Mouse (Mus musculus) CD4-positive, CD25-positive, alpha-beta regulatory T cell, adult 4 months (primary cell): ENCODE data around the gene Vmp1. TPM values are rescaled to one million over a fixed set of nuclear protein-coding genes. Genes with fewer than 3 reads are reported as not detected.

Experiments
- ATAC-seq: one replicate; pipeline ENCODE4 v1.8.0; 2017
- polyA plus RNA-seq, 2 experiments: library from polyadenylated mRNA; unstranded; fragments of 100-300 nt; shearing (Covaris generic); gene quantifications; one replicate each; pipeline ENCODE4 v1.2.1; 2017

Vmp1 gene
- polyA plus RNA-seq, 2 experiments from 2014 or later = 405 to 430 TPM

DNA sequence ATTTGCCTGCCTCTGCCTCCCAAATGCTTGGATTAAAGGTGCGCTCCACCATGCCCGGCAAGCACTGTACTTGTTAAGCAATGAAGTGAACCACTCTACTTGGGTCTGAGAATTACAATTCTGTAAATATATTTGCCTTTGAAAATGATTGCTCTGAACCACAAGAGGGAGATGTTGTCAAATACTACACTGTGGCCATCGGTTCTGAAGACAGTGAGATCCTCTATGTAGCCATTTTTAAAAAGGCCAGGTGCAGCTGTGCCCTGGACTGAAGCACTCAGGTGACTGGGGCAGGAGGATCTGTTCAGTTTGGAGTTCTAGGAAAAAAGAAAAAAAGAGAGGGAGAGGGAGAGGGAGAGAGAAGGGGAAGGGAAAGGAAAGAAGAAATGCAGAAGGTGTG is 115.2 kb downstream of the Vmp1 start:
- ATAC-seq = peak; percentile 75

- ATAC-seq = no peak
Observed at GRCm38 (mm10) chr11:86558258-86558657, 125.4 kb downstream of the Vmp1 start.

DNA sequence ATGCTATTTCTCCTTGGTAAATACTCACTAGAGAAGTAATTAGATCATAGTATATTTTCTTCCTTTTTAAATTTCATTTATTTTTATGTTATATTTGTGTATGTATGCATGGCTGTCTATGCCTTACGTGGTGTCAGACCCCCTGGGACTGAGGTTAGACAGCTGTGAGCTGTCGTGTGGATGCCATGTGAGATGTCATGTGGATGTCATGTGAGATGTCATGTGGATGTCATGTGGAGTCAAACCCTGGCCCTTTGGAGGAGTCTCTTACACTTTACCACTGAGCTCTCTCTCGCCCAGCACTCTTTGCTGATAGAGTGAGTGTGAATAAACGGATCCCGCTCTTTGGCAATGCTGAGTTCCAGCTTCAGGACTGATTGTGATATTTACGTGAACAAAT is 130.1 kb downstream of the Vmp1 start:
- ATAC-seq = no peak

DNA sequence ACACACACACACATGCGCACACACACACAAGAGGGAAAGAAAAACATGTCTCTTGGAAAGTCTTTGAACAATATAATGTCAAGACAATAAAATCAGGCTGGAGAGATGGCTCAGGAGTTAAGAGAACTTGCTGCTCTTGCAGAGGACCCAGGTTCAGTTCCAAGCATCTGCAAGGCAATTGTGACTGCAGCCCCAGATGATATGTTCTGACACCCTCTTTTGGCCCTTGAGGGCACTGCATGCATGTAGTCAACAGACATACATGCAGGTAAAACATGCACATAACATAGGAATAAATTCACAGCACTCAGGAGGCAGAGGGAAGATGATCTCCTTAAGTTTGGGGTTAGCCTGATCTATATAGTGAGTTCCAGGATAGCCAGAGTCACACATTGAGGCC is 136.2 kb downstream of the Vmp1 start:
- ATAC-seq = no peak

DNA sequence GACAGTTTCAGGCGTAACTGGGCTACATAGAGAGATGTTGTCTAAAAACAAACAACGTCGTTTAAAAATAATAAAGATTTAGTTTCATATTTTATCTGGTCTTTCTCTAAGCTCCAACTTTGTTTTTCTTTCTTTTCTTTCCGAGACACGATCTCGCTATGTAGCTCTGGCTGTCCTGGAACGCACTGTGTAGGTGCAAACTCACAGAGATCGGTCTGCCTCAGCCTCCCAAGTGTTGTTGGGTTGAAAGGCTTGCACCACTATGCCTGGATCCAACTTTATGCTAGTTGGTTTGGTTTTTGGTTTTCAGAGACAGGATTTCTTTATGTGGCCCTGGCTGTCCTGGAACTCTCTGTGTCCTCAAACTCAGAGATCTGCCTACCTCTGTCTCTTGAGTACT is 138.1 kb downstream of the Vmp1 start:
- ATAC-seq = no peak

GRCm38 (mm10) chr11:86544639-86545299 is 138.9 kb downstream of the Vmp1 start, which contains the start of the genes Rps6kb1 and Tubd1:
TSS of gene Rps6kb1 (minus strand) at chr11:86544805.
TSS of gene Tubd1 (plus strand) at chr11:86544991.
- ATAC-seq = peak; percentile 92

DNA sequence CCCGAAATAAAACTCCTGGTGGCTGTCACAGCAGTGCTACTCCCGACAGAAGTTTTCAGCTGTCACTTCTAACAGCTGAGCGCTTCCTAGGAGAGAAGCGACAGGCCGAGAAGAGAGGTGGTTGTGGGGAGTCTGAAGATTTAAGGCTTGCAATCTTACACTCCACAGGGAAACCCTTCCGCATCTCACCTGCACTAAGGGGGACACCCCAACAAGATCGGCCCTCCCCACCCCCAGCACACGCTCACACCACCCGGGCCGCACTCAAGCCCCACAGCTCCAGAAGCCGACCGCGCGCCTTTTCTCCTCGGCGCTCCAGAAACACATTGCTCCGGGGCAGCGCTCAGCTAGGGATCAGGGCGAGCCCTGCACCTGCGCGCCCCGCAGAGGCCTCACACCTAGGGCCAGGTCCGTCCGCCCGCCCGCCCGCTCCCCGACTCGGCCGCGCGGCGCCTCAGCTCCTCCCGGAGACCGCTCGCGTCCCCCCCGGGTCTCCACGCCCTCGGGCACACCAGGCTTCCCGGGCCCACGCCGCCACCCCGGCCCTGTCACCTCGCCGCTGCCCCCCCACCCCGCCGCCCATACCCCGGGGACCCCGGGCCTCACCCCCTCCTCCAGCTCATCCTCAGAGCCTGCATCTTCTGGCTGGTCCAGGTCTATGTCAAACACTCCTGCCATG is 139.5 kb downstream of the Vmp1 start:
- peak; percentile 24 for ATAC-seq

DNA sequence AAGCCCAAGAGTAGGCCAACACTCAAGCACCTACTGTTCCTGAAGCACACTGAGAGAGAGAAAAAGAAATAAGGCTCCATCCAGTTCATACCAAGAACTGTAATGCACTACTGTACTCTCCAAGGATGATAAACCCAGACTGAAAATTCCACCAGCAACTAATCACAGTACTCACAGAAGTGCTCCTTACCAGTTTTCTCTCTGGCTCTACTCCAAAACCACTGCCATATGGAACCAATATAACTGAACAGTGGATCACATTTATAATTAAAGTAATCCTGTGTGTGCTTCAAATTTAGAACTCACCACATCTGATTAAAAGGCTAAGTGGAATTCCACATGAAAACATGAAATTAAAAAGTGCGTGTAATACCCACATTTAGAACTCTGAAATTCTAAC is 140.8 kb downstream of the Vmp1 start:
- no peak for ATAC-seq

DNA sequence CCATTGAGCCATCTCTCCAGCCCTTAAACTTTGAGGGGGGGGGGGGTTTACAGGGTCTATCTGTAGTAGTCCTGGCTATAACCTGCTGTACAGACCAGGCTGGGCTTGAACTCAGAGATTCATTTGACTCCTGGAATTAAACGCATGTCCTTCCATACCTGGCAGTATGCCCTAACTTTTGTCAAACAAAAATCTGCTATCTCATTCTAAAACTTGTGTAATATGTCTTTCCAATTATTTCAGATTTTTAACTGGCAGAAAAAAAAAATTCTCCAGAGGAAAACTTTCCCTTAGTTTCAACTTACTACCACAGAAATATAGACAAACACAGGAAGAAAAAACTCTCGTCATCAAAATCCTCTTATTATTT is 143.2 kb downstream of the Vmp1 start:
- no peak for ATAC-seq

- no peak for ATAC-seq
Observed at GRCm38 (mm10) chr11:86539716-86540475, 143.7 kb downstream of the Vmp1 start.

DNA sequence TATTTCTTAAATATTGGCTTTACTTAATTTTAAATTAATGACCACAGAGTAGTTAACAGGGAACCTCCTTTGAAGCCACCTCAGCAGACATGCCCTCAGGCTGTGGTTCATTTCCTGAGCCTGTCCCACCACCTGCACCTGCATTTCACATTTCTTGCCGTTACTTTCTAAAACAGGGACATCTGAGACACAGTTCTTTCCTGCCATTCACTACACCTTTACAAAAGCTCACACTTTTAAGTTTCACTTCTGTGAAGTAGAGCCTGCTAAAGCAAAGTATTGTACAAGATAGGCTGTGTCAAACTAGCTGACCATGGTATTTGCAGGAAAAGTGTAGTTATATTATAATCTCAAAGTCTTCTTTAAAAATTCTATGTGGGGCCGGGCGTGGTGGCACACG is 144.8 kb downstream of the Vmp1 start:
- no peak for ATAC-seq

DNA sequence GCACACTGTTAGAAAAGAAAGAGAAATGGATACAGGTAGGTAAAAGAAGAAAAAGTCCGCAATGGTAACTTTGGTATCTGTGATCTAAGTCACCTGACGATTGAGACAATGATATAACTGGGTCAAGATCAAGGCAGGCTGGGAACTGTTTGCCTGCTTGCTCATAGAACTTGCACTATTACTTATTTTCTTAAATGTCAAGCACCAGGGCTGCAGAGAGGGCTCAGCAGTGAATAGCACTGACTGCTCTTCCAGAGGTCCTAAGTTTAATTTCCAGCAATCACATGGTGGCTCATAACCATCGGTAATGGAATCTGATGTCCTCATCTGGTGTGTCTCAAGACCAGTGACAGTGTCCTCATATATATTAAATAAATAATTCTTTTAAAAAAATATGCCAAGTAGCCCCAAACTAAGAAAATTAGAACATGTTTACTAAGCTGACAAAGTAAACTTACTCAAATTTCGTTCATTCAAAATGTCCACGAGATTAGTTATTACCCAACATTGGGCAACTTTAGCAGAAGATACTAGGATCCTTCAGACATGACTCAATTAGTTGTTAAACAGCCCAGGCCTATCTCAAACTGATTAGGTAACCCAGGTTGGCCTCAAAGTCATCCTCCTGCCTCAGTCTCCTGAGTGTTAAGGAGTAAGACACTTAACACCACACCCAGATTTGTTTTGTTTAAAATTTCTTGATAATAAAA is 149.3 kb downstream of the Vmp1 start:
- ATAC-seq = no peak

Other genes with a start within 250 kb of the Vmp1 start
- gene Rnft1, start 199.2 kb downstream of the Vmp1 start, polyA plus RNA-seq = 10 to 100 TPM; 46.0 to 49.9 TPM
- gene Rps6kb1, start 139.0 kb downstream of the Vmp1 start, polyA plus RNA-seq = 10 to 100 TPM; 58.9 to 62.5 TPM
- 1 to 10 TPM; 4.0 to 6.7 TPM for gene Tubd1, start 138.8 kb downstream of the Vmp1 start, polyA plus RNA-seq
- gene Ptrh2, start 149 bp upstream of the Vmp1 start, polyA plus RNA-seq = 10 to 100 TPM in 1 of 2 experiments, 1 to 10 TPM in 1; 9.8 to 10.7 TPM
- gene Cltc, start 73.7 kb upstream of the Vmp1 start, polyA plus RNA-seq = 10 to 100 TPM; 80.2 to 87.2 TPM
- gene Dhx40, start 123.9 kb upstream of the Vmp1 start, polyA plus RNA-seq = 10 to 100 TPM; 23.6 to 24.4 TPM